Mouse (Mus musculus): ENCODE data around the gene Eda2r. TPM values are rescaled to one million over a fixed set of nuclear protein-coding genes. Genes with fewer than 3 reads are reported as not detected.

Gene Eda2r
- polyA plus RNA-seq (2016; fragmentation: Nextera tagmentation; extraction: Ambion mirVana), result 1.0 and 1.7 TPM in 2 replicates

- DNase-seq (ENCODE audit: low spot score), result peak; percentile 30
- Histone ChIP-seq H3K4me1 (0 out of 2 replicates have a peak, but pooled peaks cover 5% of the 10 kb centered on the region), H3K27me3 (ENCODE audit: low read depth, poor library complexity, severe bottlenecking) (peaks cover 17% of the 10 kb centered on the region), H3K9me3 (replicated peaks) (no peaks in the 10 kb centered on the region), H3K36me3 (no peaks in the 10 kb centered on the region), H3K27ac (no peak within 1 kb of the TSS), H3K4me3 (peak within 1 kb of the TSS; percentile 32)
- 10% methylated on average over 8 of the region's 8 CpGs for WGBS
Observed at GRCm38 (mm10) chrX:97377065-97377421, at the start of gene Eda2r. TSS of gene Eda2r (minus strand) at chrX:97377216.

DNA sequence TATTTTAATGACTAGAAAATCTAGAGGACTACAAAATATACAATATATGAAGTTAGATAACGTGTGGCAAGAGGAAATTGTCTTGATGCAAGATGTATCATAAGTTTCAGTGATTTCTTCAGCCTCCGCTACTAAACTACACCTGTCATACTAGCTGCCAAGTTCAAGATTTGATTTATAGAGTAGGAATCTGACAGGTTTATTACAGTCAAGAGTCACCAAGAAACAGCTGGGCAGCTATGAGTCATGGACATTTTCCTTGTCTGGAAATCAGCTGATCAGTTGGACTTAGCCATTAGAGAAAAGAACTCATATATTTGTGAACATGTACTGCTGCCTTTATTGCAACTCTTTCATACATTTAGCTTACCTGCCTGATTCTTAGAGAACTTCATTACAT lies 20.9 kb upstream of the Eda2r start:
- 78% methylated on average over 2 of the region's 2 CpGs for WGBS
- Histone ChIP-seq H3K4me3 (no peak overlapping the region), H3K4me1 (no peaks in the 10 kb centered on the region), H3K27ac (no peak overlapping the region), H3K9me3 (replicated peaks) (no peaks in the 10 kb centered on the region), H3K27me3 (ENCODE audit: low read depth, poor library complexity, severe bottlenecking) (no peaks in the 10 kb centered on the region), H3K36me3 (no peaks in the 10 kb centered on the region)
- no peak for DNase-seq (ENCODE audit: low spot score)

GRCm38 (mm10) chrX:97378076-97378475 lies 1.1 kb upstream of the Eda2r start:
- H3K36me3 ChIP-seq, result no peaks in the 10 kb centered on the region
- no peak for DNase-seq (ENCODE audit: low spot score)
- no peaks in the 10 kb centered on the region for H3K9me3 ChIP-seq (replicated peaks)
- WGBS, result 78% methylated on average over 1 of the region's 1 CpGs
- H3K4me3 ChIP-seq, result no peak overlapping the region
- H3K4me1 ChIP-seq, result 0 out of 2 replicates have a peak, but pooled peaks cover 5% of the 10 kb centered on the region
- peaks cover 17% of the 10 kb centered on the region for H3K27me3 ChIP-seq (ENCODE audit: low read depth, poor library complexity, severe bottlenecking)
- H3K27ac ChIP-seq, result no peak overlapping the region

GRCm38 (mm10) chrX:97376321-97377064 lies 523 bp downstream of the Eda2r start:
- Histone ChIP-seq H3K36me3 (no peaks in the 10 kb centered on the region), H3K27ac (no peak overlapping the region), H3K9me3 (replicated peaks) (no peaks in the 10 kb centered on the region), H3K4me1 (0 out of 2 replicates have a peak, but pooled peaks cover 5% of the 10 kb centered on the region), H3K27me3 (ENCODE audit: low read depth, poor library complexity, severe bottlenecking) (peaks cover 17% of the 10 kb centered on the region), H3K4me3 (peak overlapping the region; percentile 32)
- DNase-seq (ENCODE audit: low spot score), result peak; percentile 33
- 23% methylated on average over 15 of the region's 15 CpGs for WGBS

- 97% methylated on average over 2 of the region's 2 CpGs for WGBS
- Histone ChIP-seq H3K27me3 (ENCODE audit: low read depth, poor library complexity, severe bottlenecking) (peaks cover 17% of the 10 kb centered on the region), H3K36me3 (no peaks in the 10 kb centered on the region), H3K4me1 (0 out of 2 replicates have a peak, but pooled peaks cover 5% of the 10 kb centered on the region), H3K4me3 (no peak overlapping the region), H3K9me3 (replicated peaks) (no peaks in the 10 kb centered on the region), H3K27ac (no peak overlapping the region)
- no peak for DNase-seq (ENCODE audit: low spot score)
Observed at GRCm38 (mm10) chrX:97372826-97373225, 4.2 kb downstream of the Eda2r start.

DNA sequence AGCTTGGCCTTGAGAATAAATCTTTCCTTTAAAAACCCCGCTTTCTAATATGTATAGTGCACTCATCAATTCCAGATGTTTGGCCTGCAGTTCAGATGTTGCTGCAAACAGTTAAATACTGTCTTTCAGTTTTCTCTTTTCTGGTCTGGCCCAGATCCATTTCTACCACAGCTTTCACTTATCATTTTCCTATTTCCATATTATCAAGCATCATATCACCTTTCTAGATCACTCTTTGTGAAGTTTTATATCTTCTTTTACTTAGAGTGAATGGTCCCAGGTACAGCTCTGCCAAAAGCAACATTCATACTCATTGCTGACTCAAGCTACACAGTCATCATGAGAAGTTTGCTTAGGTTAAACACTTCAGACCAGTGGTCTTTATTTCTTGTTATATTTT lies 7.8 kb downstream of the Eda2r start:
- no peak overlapping the region for H3K27ac ChIP-seq
- no peaks in the 10 kb centered on the region for H3K9me3 ChIP-seq (replicated peaks)
- WGBS, result 42% methylated on average over 1 of the region's 1 CpGs
- no peaks in the 10 kb centered on the region; the same call in 1 of the 2 replicates for H3K27me3 ChIP-seq (ENCODE audit: low read depth, poor library complexity, severe bottlenecking)
- no peak for DNase-seq (ENCODE audit: low spot score)
- H3K4me1 ChIP-seq, result no peaks in the 10 kb centered on the region
- no peak overlapping the region for H3K4me3 ChIP-seq
- no peaks in the 10 kb centered on the region for H3K36me3 ChIP-seq

GRCm38 (mm10) chrX:97368741-97369140 lies 8.3 kb downstream of the Eda2r start:
- no peaks in the 10 kb centered on the region for H3K9me3 ChIP-seq (replicated peaks)
- H3K27ac ChIP-seq, result no peak overlapping the region
- no peaks in the 10 kb centered on the region for H3K36me3 ChIP-seq
- H3K4me3 ChIP-seq, result no peak overlapping the region
- no peaks in the 10 kb centered on the region; the same call in 1 of the 2 replicates for H3K27me3 ChIP-seq (ENCODE audit: low read depth, poor library complexity, severe bottlenecking)
- DNase-seq (ENCODE audit: low spot score), result no peak
- no peaks in the 10 kb centered on the region for H3K4me1 ChIP-seq
- WGBS, result 64% methylated on average over 2 of the region's 2 CpGs

GRCm38 (mm10) chrX:97360919-97361318 lies 16.1 kb downstream of the Eda2r start:
- 32% methylated on average over 2 of the region's 2 CpGs for WGBS
- DNase-seq (ENCODE audit: low spot score), result peak; percentile 32
- Histone ChIP-seq H3K36me3 (no peaks in the 10 kb centered on the region), H3K9me3 (replicated peaks) (no peaks in the 10 kb centered on the region), H3K27ac (no peak overlapping the region), H3K27me3 (ENCODE audit: low read depth, poor library complexity, severe bottlenecking) (0 out of 2 replicates have a peak, but pooled peaks cover 5% of the 10 kb centered on the region), H3K4me1 (no peaks in the 10 kb centered on the region), H3K4me3 (no peak overlapping the region)

GRCm38 (mm10) chrX:97327891-97328290 lies 49.1 kb downstream of the Eda2r start:
- DNase-seq (ENCODE audit: low spot score), result no peak
- no peaks in the 10 kb centered on the region for H3K27me3 ChIP-seq (ENCODE audit: low read depth, poor library complexity, severe bottlenecking)
- no peaks in the 10 kb centered on the region for H3K9me3 ChIP-seq (replicated peaks)
- H3K4me3 ChIP-seq, result no peak overlapping the region
- H3K4me1 ChIP-seq, result no peaks in the 10 kb centered on the region
- H3K27ac ChIP-seq, result no peak overlapping the region
- no peaks in the 10 kb centered on the region for H3K36me3 ChIP-seq
